Mouse (Mus musculus): Measurements from ENCODE around the gene Iqck. TPM values are rescaled to one million over a fixed set of nuclear protein-coding genes. Genes with fewer than 3 reads are reported as not detected.

Iqck gene
- polyA plus RNA-seq, 1 experiment from 2014 or later = 6.2 TPM

DNA sequence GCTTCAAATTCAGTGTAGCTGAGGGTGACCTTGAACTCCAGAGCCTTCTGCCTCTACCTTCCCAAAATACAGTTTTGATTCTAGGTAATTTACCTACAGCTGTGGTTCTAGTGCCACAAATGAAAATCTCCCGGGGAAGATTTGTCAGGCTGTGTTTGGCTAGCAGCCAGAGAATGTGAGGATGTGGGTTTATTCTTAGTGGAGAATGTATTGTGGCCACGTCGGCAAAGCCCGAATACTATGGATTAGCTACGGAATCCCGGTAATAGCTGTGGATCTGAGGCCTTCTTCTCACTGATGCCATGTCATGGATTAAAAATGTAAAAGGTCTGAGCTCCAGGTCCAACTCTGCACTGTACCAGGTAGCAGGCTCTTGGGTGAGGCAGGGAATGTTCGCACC lies 94.2 kb downstream of the Iqck start:
- no peaks in the 10 kb centered on the region for H3K36me3 ChIP-seq
- H3K4me1 ChIP-seq = peaks cover 7% of the 10 kb centered on the region
- no peaks in the 10 kb centered on the region for H3K27me3 ChIP-seq (ENCODE audit: low read depth, poor library complexity, severe bottlenecking)
- WGBS = 91% methylated on average over 7 of the region's 7 CpGs
- no peaks in the 10 kb centered on the region for H3K9me3 ChIP-seq (replicated peaks)
- no peak for DNase-seq (ENCODE audit: low spot score)
- H3K4me3 ChIP-seq = no peak overlapping the region
- no peak overlapping the region for H3K27ac ChIP-seq (replicated peaks)

DNA sequence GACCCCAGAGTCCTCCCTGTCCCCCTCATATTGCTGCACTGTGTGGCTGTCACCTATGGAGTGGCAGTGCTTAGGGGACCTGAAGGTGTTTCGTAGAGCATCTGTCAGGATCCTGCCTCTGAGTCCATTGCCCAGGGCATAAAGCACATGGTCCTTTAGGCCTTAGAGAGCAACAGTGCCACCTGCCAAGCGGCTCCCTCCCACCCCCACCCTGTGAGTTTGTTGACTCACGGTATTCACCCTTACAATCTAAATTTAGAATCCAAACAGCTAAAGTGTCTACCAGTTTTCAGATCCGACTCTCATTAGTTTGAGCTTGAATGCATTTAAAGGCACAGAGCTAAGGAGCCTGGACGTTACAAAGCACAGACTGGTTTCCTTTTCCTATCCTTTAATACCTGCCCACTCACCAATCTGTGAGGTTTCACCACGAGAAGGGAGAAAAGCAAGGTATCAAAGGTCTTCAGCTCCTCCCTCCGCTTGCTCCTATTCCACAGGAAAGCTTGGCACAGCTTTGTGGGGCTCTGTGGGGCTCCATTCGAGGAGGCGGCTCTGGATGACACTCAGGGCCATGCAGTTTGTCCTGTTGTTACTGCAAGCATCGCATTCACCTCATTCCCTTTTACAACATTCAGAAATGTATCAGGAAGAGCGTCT lies 98.2 kb downstream of the Iqck start:
- peaks cover 3% of the 10 kb centered on the region for H3K4me1 ChIP-seq
- H3K27ac ChIP-seq (replicated peaks) = no peak overlapping the region
- H3K36me3 ChIP-seq = no peaks in the 10 kb centered on the region
- no peak overlapping the region for H3K4me3 ChIP-seq
- DNase-seq (ENCODE audit: low spot score) = no peak
- 67% methylated on average over 11 of the region's 11 CpGs for WGBS
- no peaks in the 10 kb centered on the region for H3K9me3 ChIP-seq (replicated peaks)
- H3K27me3 ChIP-seq (ENCODE audit: low read depth, poor library complexity, severe bottlenecking) = no peaks in the 10 kb centered on the region

DNA sequence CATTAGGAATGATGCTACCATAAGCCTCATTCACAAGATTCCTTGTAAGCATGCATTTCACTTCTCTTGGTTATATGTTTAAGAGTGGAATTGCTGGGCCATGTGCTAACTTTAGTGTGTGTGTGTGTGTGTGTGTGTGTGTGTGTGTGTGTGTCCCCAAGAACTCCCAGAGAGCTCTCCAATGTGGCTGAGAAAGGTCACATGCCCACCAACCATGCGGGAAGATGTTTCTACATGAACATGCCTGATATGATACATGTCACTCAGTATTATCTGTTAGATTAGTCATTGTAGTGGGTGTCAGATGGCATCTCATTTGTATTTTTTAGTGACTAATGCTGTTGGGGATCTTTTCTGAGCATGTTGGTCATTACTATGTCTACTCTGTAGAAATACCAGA lies 99.4 kb downstream of the Iqck start:
- no peaks in the 10 kb centered on the region for H3K9me3 ChIP-seq (replicated peaks)
- no peak overlapping the region for H3K27ac ChIP-seq (replicated peaks)
- H3K4me1 ChIP-seq = no peaks in the 10 kb centered on the region
- no peak overlapping the region for H3K4me3 ChIP-seq
- DNase-seq (ENCODE audit: low spot score) = no peak
- 96% methylated on average over 1 of the region's 1 CpGs for WGBS
- no peaks in the 10 kb centered on the region for H3K36me3 ChIP-seq
- no peaks in the 10 kb centered on the region for H3K27me3 ChIP-seq (ENCODE audit: low read depth, poor library complexity, severe bottlenecking)

DNA sequence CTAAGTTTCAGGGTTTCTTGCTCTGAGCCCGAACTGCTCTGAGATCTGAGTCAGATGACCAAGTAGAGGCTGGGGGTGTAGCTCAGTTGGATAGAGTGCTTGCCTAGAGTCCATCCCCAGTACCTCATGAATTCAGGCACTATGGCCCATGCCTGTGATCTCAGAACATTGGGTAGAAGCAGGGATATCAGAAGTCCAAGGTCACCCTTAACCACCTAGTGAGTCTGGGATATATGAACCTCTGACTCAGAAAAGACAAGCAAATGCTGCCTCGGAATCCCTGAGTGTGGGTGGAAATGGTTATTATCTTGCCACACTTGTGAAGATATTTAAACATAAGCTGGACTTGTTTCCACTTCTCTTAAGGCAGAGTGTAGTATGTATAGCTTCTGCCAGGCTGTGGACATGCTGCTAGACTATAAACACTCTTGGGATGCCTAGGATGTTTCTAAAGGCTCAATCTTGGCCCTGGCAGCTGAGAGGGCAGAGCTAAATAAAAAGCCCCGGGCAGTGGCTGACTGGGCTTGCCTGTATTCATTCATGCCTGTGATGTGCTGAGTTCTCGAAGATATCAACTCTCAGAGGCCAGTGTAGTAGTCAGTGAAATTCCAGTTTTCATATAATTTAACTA lies 101.2 kb downstream of the Iqck start:
- H3K36me3 ChIP-seq = no peaks in the 10 kb centered on the region

DNA sequence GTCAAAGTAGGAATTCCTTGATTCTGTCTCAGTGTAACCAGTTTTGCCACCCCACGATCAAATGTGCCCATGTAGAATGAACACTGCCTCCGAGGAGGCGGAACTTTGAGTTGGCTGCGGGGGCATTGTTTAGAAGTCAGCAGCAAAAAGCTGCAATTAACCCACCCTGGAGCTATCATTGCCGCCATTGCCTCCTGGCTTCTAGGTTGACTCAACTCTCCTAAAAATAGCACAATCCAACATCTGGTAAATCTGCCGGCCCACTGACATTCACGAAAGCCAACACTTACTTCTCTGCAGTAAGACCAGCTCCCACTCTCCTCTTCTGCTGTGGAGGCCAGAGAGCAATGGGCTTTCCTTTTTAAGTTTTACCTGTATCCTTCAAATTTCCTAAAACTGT lies 103.7 kb downstream of the Iqck start:
- H3K4me3 ChIP-seq = no peak overlapping the region
- H3K36me3 ChIP-seq = no peaks in the 10 kb centered on the region
- no peak for DNase-seq (ENCODE audit: low spot score)
- 87% methylated on average over 7 of the region's 7 CpGs for WGBS
- H3K27ac ChIP-seq (replicated peaks) = no peak overlapping the region
- no peaks in the 10 kb centered on the region for H3K27me3 ChIP-seq (ENCODE audit: low read depth, poor library complexity, severe bottlenecking)
- no peaks in the 10 kb centered on the region for H3K9me3 ChIP-seq (replicated peaks)
- H3K4me1 ChIP-seq = no peaks in the 10 kb centered on the region

More for the DNA sequence above, 101.2 kb downstream of the Iqck start:
- 84% methylated on average over 4 of the region's 4 CpGs for WGBS
- Histone ChIP-seq H3K9me3 (replicated peaks) (no peaks in the 10 kb centered on the region), H3K4me3 (no peak overlapping the region), H3K4me1 (no peaks in the 10 kb centered on the region), H3K27ac (replicated peaks) (no peak overlapping the region), H3K27me3 (ENCODE audit: low read depth, poor library complexity, severe bottlenecking) (no peaks in the 10 kb centered on the region)
- no peak for DNase-seq (ENCODE audit: low spot score)

DNA sequence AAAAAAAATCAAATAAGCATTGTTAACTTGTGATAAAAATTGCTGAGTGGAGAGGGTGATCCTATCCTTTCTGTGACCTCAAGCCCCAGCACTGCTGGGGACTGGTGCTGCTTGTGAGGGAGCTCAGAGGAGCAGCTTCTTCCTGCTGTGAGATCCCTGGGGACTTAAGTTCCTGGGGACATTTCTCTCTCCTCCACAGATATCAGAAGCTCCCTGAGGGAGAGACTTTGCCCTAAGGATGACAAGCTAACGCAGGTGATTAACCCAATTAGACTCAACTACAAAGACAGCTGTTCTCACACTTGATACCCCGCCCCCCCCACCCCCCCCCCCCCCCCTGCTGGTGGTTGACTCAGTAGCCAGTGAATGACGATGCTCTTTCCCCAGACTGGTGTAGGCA lies 109.2 kb downstream of the Iqck start:
- DNase-seq (ENCODE audit: low spot score) = no peak
- 0% methylated on average over 3 of the region's 3 CpGs for WGBS
- no peak overlapping the region for H3K27ac ChIP-seq (replicated peaks)

DNA sequence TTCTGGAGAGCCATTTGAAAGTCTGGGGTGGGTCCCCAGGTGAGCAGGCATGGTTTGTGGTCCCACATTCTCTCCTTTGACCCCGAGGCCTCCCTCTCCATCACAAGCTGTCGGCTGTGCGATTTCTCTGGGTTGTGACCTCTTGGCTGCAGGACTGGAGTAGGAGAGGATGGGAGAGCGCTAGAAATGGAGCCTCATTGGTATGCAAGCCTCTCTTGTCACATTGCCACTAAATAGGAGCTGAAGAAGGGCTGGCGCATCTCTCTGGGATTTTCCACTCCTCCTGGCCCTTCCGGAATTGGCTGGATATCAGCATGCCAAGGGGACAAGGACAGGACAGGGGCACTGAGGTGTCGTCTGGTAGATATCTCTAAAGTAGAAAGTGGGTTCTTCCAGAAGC lies 109.6 kb downstream of the Iqck start:
- Histone ChIP-seq H3K4me3 (no peak overlapping the region), H3K27ac (replicated peaks) (no peak overlapping the region; the same call in 1 of the 2 replicates), H3K36me3 (peaks cover 15% of the 10 kb centered on the region), H3K27me3 (ENCODE audit: low read depth, poor library complexity, severe bottlenecking) (no peaks in the 10 kb centered on the region), H3K4me1 (peaks cover 11% of the 10 kb centered on the region), H3K9me3 (replicated peaks) (no peaks in the 10 kb centered on the region)
- DNase-seq (ENCODE audit: low spot score) = no peak
- 41% methylated on average over 7 of the region's 7 CpGs for WGBS

More for the DNA sequence above, 109.2 kb downstream of the Iqck start:
- Histone ChIP-seq H3K27me3 (ENCODE audit: low read depth, poor library complexity, severe bottlenecking) (no peaks in the 10 kb centered on the region), H3K4me3 (no peak overlapping the region), H3K9me3 (replicated peaks) (no peaks in the 10 kb centered on the region), H3K4me1 (peaks cover 11% of the 10 kb centered on the region), H3K36me3 (peaks cover 12% of the 10 kb centered on the region)

DNA sequence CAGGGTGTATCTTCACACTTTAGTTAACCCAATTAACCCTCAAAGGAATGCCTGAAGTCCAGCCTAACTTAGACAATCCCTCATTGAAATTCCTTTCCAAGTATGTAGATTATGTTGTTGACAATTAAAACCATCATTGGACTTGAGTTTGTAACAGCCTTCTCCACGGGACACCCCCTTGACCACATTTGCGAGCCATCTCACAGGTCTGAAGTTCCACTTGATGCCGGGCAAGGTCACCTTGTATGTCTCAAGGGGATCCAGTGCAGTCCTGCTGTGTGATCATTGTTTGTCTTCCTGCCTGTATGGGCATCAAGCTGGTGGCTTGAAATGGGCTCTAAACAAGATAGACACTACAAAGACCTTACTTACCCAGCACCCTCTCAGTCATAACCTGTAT lies 113.3 kb downstream of the Iqck start:
- Histone ChIP-seq H3K4me1 (peaks cover 37% of the 10 kb centered on the region), H3K36me3 (peaks cover 48% of the 10 kb centered on the region), H3K4me3 (no peak overlapping the region), H3K9me3 (replicated peaks) (no peaks in the 10 kb centered on the region), H3K27ac (replicated peaks) (no peak overlapping the region), H3K27me3 (ENCODE audit: low read depth, poor library complexity, severe bottlenecking) (no peaks in the 10 kb centered on the region)
- no peak for DNase-seq (ENCODE audit: low spot score)
- 86% methylated on average over 3 of the region's 3 CpGs for WGBS

DNA sequence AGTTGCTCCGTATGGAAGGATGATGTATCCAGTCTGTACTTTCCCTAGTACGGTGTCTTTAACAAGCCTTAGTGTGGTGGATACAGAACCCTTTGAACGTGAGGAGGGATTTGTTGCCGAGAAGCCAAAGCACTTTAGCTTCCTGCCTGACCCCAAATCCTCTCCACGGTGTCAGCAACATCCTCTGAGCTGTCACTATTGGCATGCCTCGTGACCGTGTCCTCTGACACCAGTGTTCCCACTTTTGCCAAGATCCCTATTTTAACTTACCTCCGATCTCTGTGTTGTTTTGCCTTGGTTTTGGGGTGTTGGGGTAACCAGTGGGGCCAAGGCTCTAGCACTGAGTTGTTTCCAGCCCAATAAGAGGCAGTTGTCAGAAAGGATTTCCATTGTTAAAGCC lies 115.9 kb downstream of the Iqck start:
- no peaks in the 10 kb centered on the region for H3K9me3 ChIP-seq (replicated peaks)
- peaks cover 39% of the 10 kb centered on the region for H3K4me1 ChIP-seq
- H3K4me3 ChIP-seq = no peak overlapping the region
- no peak overlapping the region for H3K27ac ChIP-seq (replicated peaks)
- no peaks in the 10 kb centered on the region for H3K27me3 ChIP-seq (ENCODE audit: low read depth, poor library complexity, severe bottlenecking)
- WGBS = 84% methylated on average over 8 of the region's 8 CpGs
- no peak for DNase-seq (ENCODE audit: low spot score)
- H3K36me3 ChIP-seq = peaks cover 74% of the 10 kb centered on the region

DNA sequence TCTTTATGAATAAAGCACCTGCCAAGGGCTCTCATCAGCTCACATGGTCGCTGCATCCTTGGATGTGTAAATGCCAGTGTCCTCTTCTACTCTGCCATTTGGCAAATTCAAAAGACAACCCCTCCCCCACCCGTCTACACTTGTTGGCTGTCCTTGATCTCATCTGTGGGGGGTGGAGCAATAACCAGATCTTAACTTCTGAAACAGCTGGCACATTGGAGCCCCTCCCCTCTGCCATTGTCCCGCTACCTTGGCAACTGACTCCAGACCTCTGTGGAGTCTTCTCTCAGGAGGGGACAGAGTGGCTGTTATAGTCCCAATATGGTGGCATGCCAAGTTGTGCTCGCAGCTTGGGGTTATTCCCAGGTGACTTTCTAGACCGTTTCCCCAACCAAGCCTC lies 116.8 kb downstream of the Iqck start:
- Histone ChIP-seq H3K9me3 (replicated peaks) (no peaks in the 10 kb centered on the region), H3K4me3 (no peak overlapping the region), H3K27me3 (ENCODE audit: low read depth, poor library complexity, severe bottlenecking) (no peaks in the 10 kb centered on the region), H3K27ac (replicated peaks) (0 out of 2 replicates have a peak overlapping the region, but pooled peaks have one; percentile 30), H3K4me1 (peaks cover 47% of the 10 kb centered on the region), H3K36me3 (peaks cover 79% of the 10 kb centered on the region)
- WGBS = 78% methylated on average over 5 of the region's 5 CpGs
- DNase-seq (ENCODE audit: low spot score) = no peak

DNA sequence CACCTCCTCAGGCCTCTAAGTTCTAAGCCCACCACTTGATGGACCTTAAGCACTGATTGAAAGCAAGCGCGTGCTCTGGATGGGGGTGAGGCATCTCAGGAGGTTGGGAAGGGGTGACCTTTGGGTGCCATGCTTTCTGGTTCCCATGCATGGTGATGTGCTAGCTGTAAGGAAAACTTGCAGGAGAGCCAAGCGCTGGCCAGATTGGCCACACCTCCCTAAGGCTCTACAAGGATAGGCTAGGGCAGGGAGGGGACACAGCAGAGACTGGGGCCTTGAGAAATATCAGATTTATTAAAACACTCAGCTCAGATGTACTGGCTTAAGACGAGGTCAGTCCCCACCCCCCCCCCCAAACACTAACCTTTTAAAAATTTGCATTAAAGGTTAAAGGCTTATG lies 117.8 kb downstream of the Iqck start:
- H3K27ac ChIP-seq (replicated peaks) = 0 out of 2 replicates have a peak overlapping the region, but pooled peaks have one; percentile 30
- no peaks in the 10 kb centered on the region for H3K9me3 ChIP-seq (replicated peaks)
- H3K27me3 ChIP-seq (ENCODE audit: low read depth, poor library complexity, severe bottlenecking) = no peaks in the 10 kb centered on the region
- H3K4me1 ChIP-seq = peaks cover 57% of the 10 kb centered on the region
- WGBS = 90% methylated on average over 4 of the region's 4 CpGs
- DNase-seq (ENCODE audit: low spot score) = no peak
- H3K36me3 ChIP-seq = peaks cover 88% of the 10 kb centered on the region
- no peak overlapping the region for H3K4me3 ChIP-seq

DNA sequence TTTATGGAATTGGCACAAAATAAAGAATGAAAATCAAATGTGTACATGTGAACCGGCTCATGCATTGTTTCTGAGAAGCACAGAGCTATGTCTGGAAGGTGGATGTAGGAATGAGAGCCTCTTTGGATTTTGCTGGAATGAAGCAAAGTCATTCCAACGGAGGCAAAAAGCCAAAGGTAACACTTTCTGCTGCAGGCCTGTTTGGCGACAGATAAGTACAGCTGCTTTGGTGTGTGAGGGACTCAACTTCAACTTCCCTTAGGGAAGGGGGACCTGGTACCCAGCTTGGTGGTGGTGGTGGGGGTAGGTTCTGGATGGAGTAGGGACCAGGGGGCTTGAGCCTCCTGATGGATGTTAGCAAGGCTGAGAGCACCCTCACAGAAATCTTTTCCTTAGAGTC lies 120.3 kb downstream of the Iqck start:
- Histone ChIP-seq H3K27ac (replicated peaks) (peak overlapping the region; percentile 77), H3K27me3 (ENCODE audit: low read depth, poor library complexity, severe bottlenecking) (no peaks in the 10 kb centered on the region), H3K4me1 (peaks cover 66% of the 10 kb centered on the region), H3K36me3 (peaks cover 91% of the 10 kb centered on the region), H3K4me3 (peak overlapping the region; percentile 20; the same call in 1 of the 2 replicates), H3K9me3 (replicated peaks) (no peaks in the 10 kb centered on the region)
- WGBS = 86% methylated on average over 3 of the region's 3 CpGs
- DNase-seq (ENCODE audit: low spot score) = no peak

DNA sequence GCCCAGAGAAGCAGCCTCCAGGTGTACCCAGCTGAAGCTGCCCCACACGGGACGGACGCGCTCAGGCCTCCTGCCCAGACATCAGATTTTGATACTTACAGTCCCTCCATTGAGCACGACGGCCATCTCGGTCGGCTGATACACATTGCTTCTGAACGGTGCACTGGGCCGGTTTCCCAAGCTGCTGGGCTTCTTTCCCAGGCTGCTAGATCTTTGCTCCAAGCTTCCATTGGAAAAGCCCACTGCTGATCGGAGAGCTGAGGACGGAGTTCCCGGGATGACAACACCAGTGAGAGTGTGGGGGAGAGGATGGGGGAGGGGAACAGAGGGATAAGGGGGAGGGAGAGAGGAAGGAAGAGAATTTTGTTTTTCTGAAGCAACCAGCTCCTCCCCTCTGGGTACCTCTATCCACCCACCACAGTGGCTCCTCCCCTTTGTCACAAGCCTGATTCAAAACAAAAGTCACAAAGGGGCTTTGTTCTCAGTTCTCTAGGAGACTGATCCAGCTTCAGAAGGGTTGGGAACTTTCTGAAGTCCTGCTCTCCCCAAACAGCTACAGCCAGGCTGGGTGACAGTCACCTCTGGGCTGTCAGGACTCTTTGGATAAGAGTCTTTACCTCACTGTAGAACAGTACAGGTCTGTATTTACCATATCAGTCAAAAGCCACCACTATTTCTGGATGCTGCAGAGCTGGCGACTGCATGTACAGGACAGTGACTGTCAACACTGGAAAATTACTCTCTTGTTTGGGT lies 121.0 kb downstream of the Iqck start:
- Histone ChIP-seq H3K9me3 (replicated peaks) (no peaks in the 10 kb centered on the region), H3K27ac (replicated peaks) (peak overlapping the region; percentile 77), H3K27me3 (ENCODE audit: low read depth, poor library complexity, severe bottlenecking) (no peaks in the 10 kb centered on the region), H3K4me1 (peaks cover 63% of the 10 kb centered on the region), H3K36me3 (peaks cover 91% of the 10 kb centered on the region), H3K4me3 (peak overlapping the region; percentile 20)
- WGBS = 25% methylated on average over 14 of the region's 14 CpGs
- peak; percentile 50 for DNase-seq (ENCODE audit: low spot score)
